Mouse (Mus musculus) MEL (cell line): ENCODE data around the gene Galp.

ENCODE experiments used
- CTCF ChIP-seq, 3 experiments: IDR thresholded peaks in 2 of 3; conservative IDR thresholded peaks in 1 of 3; 2 replicates each; pipeline ENCODE4 v1.5.1; 2011 to 2012; ENCODE audit warnings: low read length in 3 of 3, low read depth in 2 of 3, mild to moderate bottlenecking in 2 of 3, improper control_type of control experiment in 1 of 3, inconsistent platforms in 1 of 3, mixed read lengths in 1 of 3, moderate library complexity in 1 of 3; ENCODE audit not compliant: control insufficient read depth in 1 of 3, insufficient read depth in 1 of 3, poor library complexity in 1 of 3, severe bottlenecking in 1 of 3
- EP300 ChIP-seq, 2 experiments: IDR thresholded peaks; 2 replicates each; pipeline ENCODE4 v1.6.1; 2011; ENCODE audit warnings: improper control_type of control experiment in 2 of 2, low read length in 2 of 2, low read depth in 1 of 2, mild to moderate bottlenecking in 1 of 2
- JUND ChIP-seq: IDR thresholded peaks from 2 replicates; pipeline ENCODE4 v1.6.1; 2011; ENCODE audit warnings: low read depth, mild to moderate bottlenecking, improper control_type of control experiment, low read length
- MAX ChIP-seq: IDR thresholded peaks from 2 replicates; pipeline ENCODE4 v1.6.1; 2011; ENCODE audit warnings: low read length, improper control_type of control experiment
- TAL1 ChIP-seq: IDR thresholded peaks from 2 replicates; pipeline ENCODE4 v1.6.1; 2012; ENCODE audit warnings: mild to moderate bottlenecking, inconsistent platforms, low read length, moderate library complexity, mixed read lengths
- USF1 ChIP-seq: IDR thresholded peaks from 2 replicates; pipeline ENCODE4 v1.6.1; 2014; ENCODE audit warnings: low read depth, mild to moderate bottlenecking, inconsistent platforms, low read length, improper control_type of control experiment, moderate library complexity
- ZC3H11A ChIP-seq: IDR thresholded peaks from 2 replicates; pipeline ENCODE4 v1.6.1; 2012; ENCODE audit warnings: low read depth, mild to moderate bottlenecking, inconsistent platforms, low read length, improper control_type of control experiment
- ZKSCAN1 ChIP-seq: IDR thresholded peaks from 2 replicates; pipeline ENCODE4 v1.6.1; 2012; ENCODE audit warnings: low read depth, mild to moderate bottlenecking, inconsistent platforms, low read length, improper control_type of control experiment, moderate library complexity

GRCm38 (mm10) chr7:6157479-6157878 lies 39.4 kb upstream of the Galp start:
- TF ChIP-seq ZC3H11A = no peak
- no peak for TF ChIP-seq EP300 (IDR thresholded peaks at IDR 0.05; ENCODE audit: low read depth in 1 of 2, low read length in 2 of 2)
- TF ChIP-seq JUND = no peak
- no peak for TF ChIP-seq ZKSCAN1
- no peak for TF ChIP-seq MAX
- no peak for TF ChIP-seq TAL1
- no peak for TF ChIP-seq USF1
- TF ChIP-seq CTCF (IDR thresholded peaks at IDR 0.05 in 2 of 3, conservative IDR thresholded peaks at IDR 0.05 in 1 of 3; ENCODE audit: control insufficient read depth in 1 of 3, insufficient read depth in 1 of 3, low read depth in 2 of 3, low read length in 3 of 3, poor library complexity in 1 of 3, severe bottlenecking in 1 of 3) = no peak
